Mouse (Mus musculus) gonadal fat pad, adult 2 months (tissue): ENCODE results near the gene Elovl5. TPM values are rescaled to one million over a fixed set of nuclear protein-coding genes. Genes with fewer than 3 reads are reported as not detected.

Experiments used
- DNase-seq: peaks from one replicate; pipeline ENCODE4 v3.0.0-alpha.2; 2012; ENCODE audit warnings: low read depth
- polyA plus RNA-seq: library from polyadenylated mRNA; depleted of rRNA; stranded (reverse); fragments of >200 nt; gene quantifications from 2 replicates; pipeline ENCODE4 v1.2.3, GENCODE M21; 2012

Gene Elovl5
- polyA plus RNA-seq, 1 experiment: 78.0 TPM

- DNase-seq: no peak
These were observed 11.6 kb downstream of the Elovl5 start for GRCm38 (mm10) chr9:77928769-77929168.

- DNase-seq: no peak
These were observed 12.1 kb downstream of the Elovl5 start for GRCm38 (mm10) chr9:77929296-77929695.

GRCm38 (mm10) chr9:77930036-77930859 lies 13.1 kb downstream of the Elovl5 start:
- DNase-seq: no peak

- no peak for DNase-seq
These were observed 13.7 kb downstream of the Elovl5 start for GRCm38 (mm10) chr9:77930860-77931184.

GRCm38 (mm10) chr9:77931740-77932139 lies 14.6 kb downstream of the Elovl5 start:
- no peak for DNase-seq

GRCm38 (mm10) chr9:77935818-77936611 lies 18.9 kb downstream of the Elovl5 start:
- no peak for DNase-seq

- peak; percentile 37 for DNase-seq
These were observed 20.7 kb downstream of the Elovl5 start for GRCm38 (mm10) chr9:77937875-77938274.

- DNase-seq: peak; percentile 33
These were observed 21.8 kb downstream of the Elovl5 start for GRCm38 (mm10) chr9:77938761-77939553.

GRCm38 (mm10) chr9:77939554-77939920 lies 22.4 kb downstream of the Elovl5 start:
- no peak for DNase-seq

- no peak for DNase-seq
These were observed 23.9 kb downstream of the Elovl5 start for GRCm38 (mm10) chr9:77941058-77941457.

- no peak for DNase-seq
These were observed 24.7 kb downstream of the Elovl5 start for GRCm38 (mm10) chr9:77941836-77942235.

- DNase-seq: no peak
These were observed 25.2 kb downstream of the Elovl5 start for GRCm38 (mm10) chr9:77942411-77942810.

GRCm38 (mm10) chr9:77943316-77943715 lies 26.2 kb downstream of the Elovl5 start:
- DNase-seq: no peak

GRCm38 (mm10) chr9:77944195-77944594 lies 27.0 kb downstream of the Elovl5 start:
- peak; percentile 58 for DNase-seq

- no peak for DNase-seq
These were observed 28.9 kb downstream of the Elovl5 start for GRCm38 (mm10) chr9:77945792-77946666.

- DNase-seq: no peak
These were observed 31.1 kb downstream of the Elovl5 start for GRCm38 (mm10) chr9:77948214-77948613.

GRCm38 (mm10) chr9:77949753-77950268 lies 32.6 kb downstream of the Elovl5 start:
- no peak for DNase-seq

- no peak for DNase-seq
These were observed 33.8 kb downstream of the Elovl5 start for GRCm38 (mm10) chr9:77950841-77951475.

GRCm38 (mm10) chr9:77951971-77952370 lies 34.8 kb downstream of the Elovl5 start:
- DNase-seq: no peak

GRCm38 (mm10) chr9:77953053-77953452 lies 35.9 kb downstream of the Elovl5 start:
- no peak for DNase-seq

GRCm38 (mm10) chr9:77954496-77954895 lies 37.3 kb downstream of the Elovl5 start:
- no peak for DNase-seq
